Mouse (Mus musculus): ENCODE measurements around the gene Fbxl13.

GRCm38 (mm10) chr5:21669307-21669706 lies 23.9 kb upstream of the Fbxl13 start:
- TF ChIP-seq CTCF (IDR thresholded peaks at IDR 0.05; ENCODE audit: low read depth) (no peak), EP300 (IDR thresholded peaks at IDR 0.05; ENCODE audit: low read depth) (no peak)

Data from liver, embryonic 14.5 days (tissue).